Mouse (Mus musculus): Measurements from ENCODE around the gene Cdv3. TPM values are rescaled to one million over a fixed set of nuclear protein-coding genes. Genes with fewer than 3 reads are reported as not detected.

Cdv3 gene
- 104 and 173 TPM in 2 replicates for polyA plus RNA-seq (2012; ENCODE audit: low replicate concordance)

DNA sequence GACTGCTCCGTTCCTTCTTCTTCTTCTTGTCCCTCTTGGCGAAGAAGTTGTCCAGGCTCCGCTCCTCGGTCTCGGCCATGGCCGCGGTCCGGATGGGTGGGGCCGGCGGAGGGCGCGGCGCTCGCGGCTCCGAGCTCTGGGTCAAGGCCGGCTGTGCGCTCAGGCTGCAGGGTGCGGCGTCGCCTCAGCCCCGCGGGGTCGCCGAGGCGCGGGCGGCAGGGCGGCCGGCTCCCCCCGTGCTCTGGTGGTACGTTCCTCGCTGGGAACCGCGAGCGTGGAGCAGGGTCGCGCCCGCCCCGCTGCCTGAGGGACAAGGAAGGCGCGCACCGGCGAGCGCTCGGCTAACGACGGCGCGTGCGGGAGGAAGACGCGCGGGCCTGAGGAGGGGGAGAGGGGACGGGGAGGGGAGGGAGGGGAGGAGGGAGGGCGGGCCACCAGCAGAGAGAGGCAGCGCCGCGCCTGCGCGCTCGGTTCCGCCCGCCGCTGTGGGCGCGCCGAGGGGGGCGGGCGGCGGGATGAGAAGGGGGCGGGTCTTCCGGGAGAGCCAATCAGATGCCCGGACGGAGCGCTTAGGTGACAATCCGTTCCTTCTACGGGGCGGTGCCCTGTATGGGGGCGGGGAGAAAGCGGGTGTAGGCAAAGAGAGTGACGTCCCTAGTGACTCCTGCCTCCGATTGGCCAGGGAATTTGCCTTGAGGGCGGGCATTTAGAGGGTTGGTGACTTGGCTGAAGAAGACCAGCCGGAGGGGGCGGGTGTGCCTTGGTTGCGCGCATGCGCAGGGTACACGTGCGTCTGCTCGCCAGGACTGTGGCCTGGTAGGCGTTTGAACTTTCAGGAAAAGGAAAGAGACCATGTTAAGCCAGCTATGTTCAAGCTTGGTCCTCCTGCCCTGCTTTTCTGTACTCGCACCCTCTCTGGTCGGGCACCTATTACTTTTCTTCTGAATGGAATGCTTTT is at the start of gene Cdv3:
TSS of gene Cdv3 (minus strand) at position 551 of the 958 bp plus-strand sequence.

GRCm38 (mm10) chr9:103304927-103305326 is 60.7 kb downstream of the Cdv3 start, which contains the start of the genes 1300017J02Rik and Topbp1:
Gene 1300017J02Rik (minus strand): TSS chr9:103305082.
Gene Topbp1 (plus strand): TSS chr9:103305215.

Other genes starting within 250 kb of the Cdv3 start
- gene Srprb, start 163.7 kb downstream of the Cdv3 start, polyA plus RNA-seq (2012; ENCODE audit: low replicate concordance) = 7.5 and 22.8 TPM in 2 replicates
- not detected in 2 replicates for gene Gm20425, start 135.5 kb downstream of the Cdv3 start, polyA plus RNA-seq (2012; ENCODE audit: low replicate concordance)
- gene Trf, start 135.4 kb downstream of the Cdv3 start, polyA plus RNA-seq (2012; ENCODE audit: low replicate concordance) = 105 and 170 TPM in 2 replicates
- 0.39 and 10.6 TPM in 2 replicates for gene 1300017J02Rik, start 60.8 kb downstream of the Cdv3 start, polyA plus RNA-seq (2012; ENCODE audit: low replicate concordance)
- gene Topbp1, start 60.6 kb downstream of the Cdv3 start, polyA plus RNA-seq (2012; ENCODE audit: low replicate concordance) = 12.4 and 20.1 TPM in 2 replicates
- gene Bfsp2, start 114.6 kb upstream of the Cdv3 start, polyA plus RNA-seq (2012; ENCODE audit: low replicate concordance) = 19.0 and 23.3 TPM in 2 replicates